Mouse (Mus musculus): ENCODE measurements at regions not wholly inside any gene's neighbourhood (a gene's known extent, or its start where the extent isn't known, plus 50 kb on each side); places are given as distances from the start of the nearest gene placed in this dataset.

DNA sequence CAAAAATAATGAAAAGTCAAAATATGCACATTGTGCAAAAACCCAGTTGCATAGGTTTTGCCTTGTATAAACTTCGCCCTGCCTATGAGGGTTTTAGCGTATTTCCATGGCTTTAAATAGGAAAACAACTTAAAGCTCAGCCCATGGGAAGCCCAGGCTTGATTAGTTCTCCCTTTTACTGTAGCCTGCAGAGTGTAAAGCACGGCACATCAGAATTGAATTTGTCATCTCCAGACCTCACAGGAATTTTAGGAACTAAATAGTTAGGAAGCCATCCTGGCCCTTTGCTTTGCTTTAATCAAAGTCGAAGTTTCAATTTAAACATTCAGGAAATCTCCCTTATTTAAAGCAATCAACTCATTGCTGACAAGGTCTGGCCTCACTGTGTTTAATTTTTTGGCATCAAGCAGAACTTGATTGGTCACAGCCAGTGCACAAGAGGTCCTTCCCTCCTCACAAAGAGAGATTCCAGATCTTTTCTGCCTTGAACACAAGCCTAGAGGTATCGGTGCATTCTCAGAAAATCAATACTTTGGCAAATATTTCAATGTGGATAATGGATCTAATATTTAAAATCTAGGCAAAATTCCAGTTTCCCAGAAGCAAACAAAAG, 211.8 kb upstream of the Eya4 start:
- Histone ChIP-seq H3K4me1 (ENCODE audit: control insufficient read depth, insufficient read depth, low read length) (peaks cover 3% of the 10 kb centered on the region; the same call in 1 of the 2 replicates), H3K27ac (ENCODE audit: insufficient read depth, low read length) (no peak overlapping the region), H3K4me3 (ENCODE audit: insufficient read depth, low read length) (no peak overlapping the region)
- no peak for TF ChIP-seq CTCF (IDR thresholded peaks at IDR 0.05; ENCODE audit: borderline replicate concordance, insufficient read depth, low read length)
- TF ChIP-seq POLR2A (IDR thresholded peaks at IDR 0.05; ENCODE audit: low read depth, low read length), result no peak

DNA sequence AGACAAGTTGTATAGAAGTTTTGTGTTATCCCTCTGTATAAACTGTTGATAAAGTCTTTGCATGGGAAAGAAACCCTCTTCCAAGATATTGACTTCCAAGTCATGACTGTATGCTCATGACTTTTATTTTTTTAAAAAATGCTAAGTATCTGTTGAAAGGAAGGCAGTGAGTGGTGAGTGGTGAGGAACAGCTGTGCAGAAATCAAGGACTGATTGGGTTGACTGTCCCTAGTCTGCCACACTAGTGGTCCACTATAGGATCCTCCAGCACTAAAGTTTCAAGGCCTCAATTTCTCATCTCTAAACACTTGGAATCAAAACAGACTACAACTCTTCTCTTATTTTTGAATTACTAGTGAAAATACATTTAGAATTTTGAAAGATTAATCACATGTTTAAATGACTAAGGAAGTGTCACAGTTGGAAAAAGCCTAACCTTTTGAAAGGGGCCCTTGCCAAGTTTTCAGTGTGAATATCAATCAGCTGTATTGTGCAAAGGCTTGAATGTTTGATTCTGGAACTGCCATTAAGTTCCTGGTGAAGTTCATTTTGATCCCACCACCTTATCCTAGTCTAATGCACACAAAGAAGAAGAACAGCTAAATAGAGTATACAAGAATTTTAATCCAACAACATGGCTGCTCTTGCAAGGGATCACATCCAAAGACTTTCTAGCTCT, 209.5 kb upstream of the Eya4 start:
- H3K4me3 ChIP-seq (ENCODE audit: insufficient read depth, low read length), result no peak overlapping the region
- no peak overlapping the region for H3K27ac ChIP-seq (ENCODE audit: insufficient read depth, low read length)
- TF ChIP-seq POLR2A (IDR thresholded peaks at IDR 0.05; ENCODE audit: low read depth, low read length), result no peak
- no peak for TF ChIP-seq CTCF (IDR thresholded peaks at IDR 0.05; ENCODE audit: borderline replicate concordance, insufficient read depth, low read length)
- H3K4me1 ChIP-seq (ENCODE audit: control insufficient read depth, insufficient read depth, low read length), result peaks cover 5% of the 10 kb centered on the region; the same call in 1 of the 2 replicates

DNA sequence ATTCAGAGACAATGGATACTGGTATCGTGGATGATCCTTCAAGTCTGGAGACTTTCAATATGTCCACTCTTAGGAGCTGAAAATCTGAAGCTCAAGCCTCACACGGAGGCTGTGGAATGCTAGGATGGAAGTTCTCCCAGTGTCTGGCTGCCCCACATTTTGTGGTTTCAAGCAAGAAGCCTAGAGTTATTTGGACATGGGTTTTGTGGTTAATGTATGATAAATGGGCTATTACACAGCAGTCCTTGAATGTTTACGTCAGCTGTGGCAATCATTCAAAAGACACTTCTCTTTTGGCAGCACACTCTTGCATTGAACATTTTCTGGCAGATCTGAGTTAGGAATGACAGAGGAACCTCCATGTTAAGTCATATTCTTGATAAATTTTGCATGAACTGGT, 207.2 kb upstream of the Eya4 start:
- Histone ChIP-seq H3K4me1 (ENCODE audit: control insufficient read depth, insufficient read depth, low read length) (peaks cover 5% of the 10 kb centered on the region; the same call in 1 of the 2 replicates), H3K27ac (ENCODE audit: insufficient read depth, low read length) (peak overlapping the region; percentile 79; the same call in 1 of the 2 replicates), H3K4me3 (ENCODE audit: insufficient read depth, low read length) (no peak overlapping the region)
- TF ChIP-seq POLR2A (IDR thresholded peaks at IDR 0.05; ENCODE audit: low read depth, low read length), result no peak; the same call in 1 of the 2 replicates
- no peak for TF ChIP-seq CTCF (IDR thresholded peaks at IDR 0.05; ENCODE audit: borderline replicate concordance, insufficient read depth, low read length)

DNA sequence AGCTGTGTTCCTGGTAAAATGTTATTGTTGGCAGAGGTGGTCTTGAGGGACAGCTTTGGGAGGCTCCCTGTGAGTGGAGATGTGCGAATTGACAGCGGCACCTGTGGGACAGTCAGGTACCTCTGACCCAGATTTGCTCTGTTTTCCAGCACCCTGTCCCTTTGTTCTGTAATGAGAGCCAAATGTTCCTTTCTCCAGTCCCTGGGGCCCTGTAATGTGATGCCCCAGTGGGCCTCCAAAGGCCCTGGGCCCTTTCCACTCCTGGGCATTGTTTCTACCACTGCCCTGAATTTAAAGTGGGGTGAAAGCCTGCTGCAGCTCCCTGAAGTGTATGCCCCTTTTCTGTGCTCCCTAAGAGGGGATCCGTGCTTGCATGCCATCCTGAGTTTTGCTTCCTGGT, 198.6 kb upstream of the Eya4 start:
- Histone ChIP-seq H3K27ac (ENCODE audit: insufficient read depth, low read length) (no peak overlapping the region), H3K4me3 (ENCODE audit: insufficient read depth, low read length) (no peak overlapping the region), H3K4me1 (ENCODE audit: control insufficient read depth, insufficient read depth, low read length) (no peaks in the 10 kb centered on the region; the same call in 1 of the 2 replicates)
- TF ChIP-seq POLR2A (IDR thresholded peaks at IDR 0.05; ENCODE audit: low read depth, low read length), result no peak
- no peak for TF ChIP-seq CTCF (IDR thresholded peaks at IDR 0.05; ENCODE audit: borderline replicate concordance, insufficient read depth, low read length)

DNA sequence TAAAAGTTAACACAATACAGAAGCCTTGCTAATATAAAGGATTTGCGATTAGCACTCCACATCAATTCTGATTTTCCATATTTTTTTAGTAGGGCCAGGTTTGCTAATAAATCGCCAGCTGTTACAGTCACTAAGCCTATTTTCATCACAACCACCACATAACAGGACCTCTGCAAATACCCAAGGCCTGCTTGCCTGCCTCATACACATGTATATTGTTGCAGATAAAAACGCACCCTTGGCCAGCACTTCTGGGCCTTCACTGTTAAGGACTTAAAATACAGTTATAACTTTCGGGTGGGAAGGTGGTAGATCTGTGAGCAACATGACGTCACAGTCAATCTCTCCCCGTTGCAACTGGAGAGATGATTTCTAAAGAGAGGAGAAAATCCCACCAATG, 197.7 kb upstream of the Eya4 start:
- no peak overlapping the region for H3K27ac ChIP-seq (ENCODE audit: insufficient read depth, low read length)
- no peaks in the 10 kb centered on the region; the same call in 1 of the 2 replicates for H3K4me1 ChIP-seq (ENCODE audit: control insufficient read depth, insufficient read depth, low read length)
- no peak overlapping the region for H3K4me3 ChIP-seq (ENCODE audit: insufficient read depth, low read length)
- TF ChIP-seq CTCF (IDR thresholded peaks at IDR 0.05; ENCODE audit: borderline replicate concordance, insufficient read depth, low read length), result no peak
- TF ChIP-seq POLR2A (IDR thresholded peaks at IDR 0.05; ENCODE audit: low read depth, low read length), result no peak

DNA sequence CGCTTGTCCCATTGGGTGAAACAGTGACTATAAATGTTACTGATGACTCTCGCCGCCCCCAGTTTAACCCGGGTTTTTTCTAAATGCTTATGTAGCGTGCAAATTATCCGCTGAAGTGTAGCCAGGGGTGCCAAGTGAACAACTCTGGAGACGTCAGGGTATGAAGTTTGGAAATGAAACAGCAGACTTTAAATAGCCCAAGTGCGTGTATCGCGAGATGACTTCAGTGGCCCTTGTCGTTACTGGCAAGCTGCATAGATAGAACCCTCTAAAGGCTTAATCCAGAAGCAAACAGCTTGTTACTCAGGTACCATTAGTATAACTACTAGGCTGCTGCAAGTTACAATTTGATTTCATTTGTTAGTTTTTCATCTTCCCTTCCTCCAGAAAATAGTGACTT, 192.1 kb upstream of the Eya4 start:
- Histone ChIP-seq H3K27ac (ENCODE audit: insufficient read depth, low read length) (no peak overlapping the region), H3K4me3 (ENCODE audit: insufficient read depth, low read length) (no peak overlapping the region), H3K4me1 (ENCODE audit: control insufficient read depth, insufficient read depth, low read length) (peaks cover 4% of the 10 kb centered on the region; the same call in 1 of the 2 replicates)
- TF ChIP-seq CTCF (IDR thresholded peaks at IDR 0.05; ENCODE audit: borderline replicate concordance, insufficient read depth, low read length), result no peak

DNA sequence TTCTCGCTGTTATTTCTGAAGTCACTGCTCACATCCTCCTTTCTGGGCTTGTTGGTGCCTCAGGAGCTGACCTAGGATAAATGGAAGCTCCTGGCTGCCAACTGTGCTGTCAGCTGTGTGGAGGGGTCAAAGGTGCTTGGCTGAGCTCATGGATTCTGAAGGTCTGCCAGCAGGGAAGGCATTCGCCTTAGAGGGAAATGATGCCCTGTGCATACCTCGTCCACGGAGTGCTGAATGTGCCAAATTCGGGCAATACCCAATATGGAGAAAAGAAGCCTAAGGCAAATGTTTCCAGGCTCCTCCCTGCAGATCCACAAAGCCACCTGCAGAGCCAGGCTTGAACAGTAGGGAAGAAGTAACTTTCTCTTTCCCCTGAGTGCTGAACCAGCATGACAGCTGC, 191.3 kb upstream of the Eya4 start:
- Histone ChIP-seq H3K4me1 (ENCODE audit: control insufficient read depth, insufficient read depth, low read length) (peaks cover 4% of the 10 kb centered on the region; the same call in 1 of the 2 replicates), H3K4me3 (ENCODE audit: insufficient read depth, low read length) (no peak overlapping the region), H3K27ac (ENCODE audit: insufficient read depth, low read length) (no peak overlapping the region)
- TF ChIP-seq POLR2A (IDR thresholded peaks at IDR 0.05; ENCODE audit: low read depth, low read length), result no peak

GRCm38 (mm10) chr10:23534636-23535035, 184.1 kb upstream of the Eya4 start:
- Histone ChIP-seq H3K4me1 (ENCODE audit: control insufficient read depth, insufficient read depth, low read length) (0 out of 2 replicates have a peak, but pooled peaks cover 5% of the 10 kb centered on the region), H3K4me3 (ENCODE audit: insufficient read depth, low read length) (no peak overlapping the region), H3K27ac (ENCODE audit: insufficient read depth, low read length) (no peak overlapping the region)
- TF ChIP-seq CTCF (IDR thresholded peaks at IDR 0.05; ENCODE audit: borderline replicate concordance, insufficient read depth, low read length) (no peak), POLR2A (IDR thresholded peaks at IDR 0.05; ENCODE audit: low read depth, low read length) (no peak)

- Histone ChIP-seq H3K4me3 (ENCODE audit: insufficient read depth, low read length) (no peak overlapping the region), H3K4me1 (ENCODE audit: control insufficient read depth, insufficient read depth, low read length) (0 out of 2 replicates have a peak, but pooled peaks cover 5% of the 10 kb centered on the region), H3K27ac (ENCODE audit: insufficient read depth, low read length) (no peak overlapping the region)
- TF ChIP-seq POLR2A (IDR thresholded peaks at IDR 0.05; ENCODE audit: low read depth, low read length) (no peak), CTCF (IDR thresholded peaks at IDR 0.05; ENCODE audit: borderline replicate concordance, insufficient read depth, low read length) (no peak)
Observed at GRCm38 (mm10) chr10:23531964-23532758, 181.6 kb upstream of the Eya4 start.

All from embryonic fibroblast, embryonic 13.5 days (primary cell).